Mouse (Mus musculus): ENCODE measurements around the gene Col6a3. TPM values are rescaled to one million over a fixed set of nuclear protein-coding genes. Genes with fewer than 3 reads are reported as not detected.

The Col6a3 gene
- total RNA-seq (2015; ENCODE audit: low replicate concordance) = not detected in 2 replicates
- 0.13 TPM in 1 of 2 replicates, not detected in the other for total RNA-seq (2017; ENCODE audit: low replicate concordance)

DNA sequence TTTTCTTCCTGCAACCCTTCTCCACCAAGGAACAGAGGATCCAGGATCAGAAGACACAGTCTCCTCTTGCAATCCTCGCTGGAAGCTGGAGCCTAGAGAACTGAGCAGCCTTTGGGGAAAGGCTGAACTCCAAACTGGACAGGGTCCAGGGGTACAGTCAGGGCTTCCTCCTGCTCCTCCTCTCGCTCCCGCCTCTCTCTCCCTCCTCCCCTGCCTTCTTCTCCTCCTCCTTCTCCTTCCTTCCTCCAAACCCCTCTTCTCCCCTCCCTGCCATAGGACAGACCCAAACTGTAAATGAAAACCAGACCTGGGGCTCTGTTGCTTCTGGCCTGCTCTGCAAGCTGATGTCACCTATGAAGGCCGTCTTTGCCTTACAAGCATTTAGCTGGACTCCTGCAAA lies at the start of gene Col6a3:
Col6a3 (minus strand) TSS at position 136 of the 400 bp plus-strand sequence.
- ATAC-seq (replicated peaks; ENCODE audit: low FRiP score, poor library complexity, severe bottlenecking) = no peak

DNA sequence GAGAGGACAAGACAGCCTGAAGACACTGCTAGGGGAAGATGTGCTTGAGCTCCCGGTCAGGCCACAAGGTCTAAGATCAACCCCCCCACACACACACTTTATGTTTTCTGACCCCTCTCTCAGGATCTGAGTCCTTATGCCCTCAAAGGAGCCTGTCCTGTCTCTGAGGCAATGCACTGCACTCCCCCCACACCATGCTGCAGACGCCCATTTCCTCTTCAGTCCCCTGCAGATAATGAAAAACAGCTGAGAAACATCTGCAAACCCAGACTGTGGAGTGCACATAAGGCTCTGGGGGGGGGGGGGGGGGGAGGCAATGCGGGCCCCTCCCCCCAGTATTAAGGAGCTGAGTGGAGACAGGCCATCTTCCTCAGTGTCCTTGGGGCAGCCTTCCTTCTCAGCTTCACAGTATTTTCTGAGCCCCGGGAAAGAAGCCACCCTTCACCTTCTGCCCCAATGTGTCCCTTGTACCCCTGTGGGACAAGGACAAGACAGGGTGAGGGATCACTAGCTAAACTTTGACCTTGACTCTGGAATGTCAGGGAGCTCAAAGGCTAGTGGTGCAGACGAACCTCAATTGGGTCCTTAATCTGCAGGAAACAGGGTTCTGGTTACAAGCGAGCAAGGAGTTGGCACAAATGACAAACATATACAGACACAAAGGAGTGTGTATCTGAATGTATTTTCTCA lies 42.1 kb upstream of the Col6a3 start:
- ATAC-seq (replicated peaks; ENCODE audit: low FRiP score, poor library complexity, severe bottlenecking) = no peak

DNA sequence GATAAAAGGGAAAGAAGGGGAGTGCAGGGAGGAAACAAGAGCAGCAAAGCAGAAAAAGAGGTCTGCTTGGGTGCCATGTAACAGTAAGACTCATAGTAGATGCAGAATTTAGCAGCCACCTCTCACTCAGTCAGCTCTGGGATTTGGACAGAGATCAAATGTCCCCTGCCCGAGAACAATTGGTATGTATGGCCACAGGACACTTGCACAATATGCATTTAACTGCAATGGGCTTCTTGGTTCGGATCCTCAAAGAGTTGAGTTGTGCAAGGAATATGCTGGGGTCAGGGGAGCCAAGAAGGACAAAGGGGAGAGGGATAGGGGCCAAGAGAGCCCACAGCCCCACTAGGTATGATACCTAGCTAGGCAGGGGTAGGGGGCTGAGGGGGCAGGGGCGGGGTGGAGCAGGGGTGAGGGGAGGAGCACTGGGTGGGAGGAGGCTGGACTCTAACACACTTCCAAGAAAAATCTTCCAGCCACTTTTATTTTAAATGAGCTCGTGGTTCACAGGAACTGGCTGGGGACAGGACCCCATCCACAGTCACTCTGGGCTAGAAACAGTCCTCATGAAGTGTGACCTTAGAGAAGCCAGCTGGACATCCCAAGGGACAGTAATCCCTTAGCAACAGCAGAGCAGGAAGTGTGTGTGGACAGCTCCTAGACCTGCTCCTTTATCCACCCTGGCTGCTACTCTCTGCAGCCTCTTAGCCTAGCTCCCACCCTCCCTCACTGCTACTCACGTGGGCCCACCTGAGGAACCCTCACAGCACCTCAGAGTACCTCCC lies 32.9 kb upstream of the Col6a3 start:
- ATAC-seq (replicated peaks; ENCODE audit: low FRiP score, poor library complexity, severe bottlenecking) = no peak

DNA sequence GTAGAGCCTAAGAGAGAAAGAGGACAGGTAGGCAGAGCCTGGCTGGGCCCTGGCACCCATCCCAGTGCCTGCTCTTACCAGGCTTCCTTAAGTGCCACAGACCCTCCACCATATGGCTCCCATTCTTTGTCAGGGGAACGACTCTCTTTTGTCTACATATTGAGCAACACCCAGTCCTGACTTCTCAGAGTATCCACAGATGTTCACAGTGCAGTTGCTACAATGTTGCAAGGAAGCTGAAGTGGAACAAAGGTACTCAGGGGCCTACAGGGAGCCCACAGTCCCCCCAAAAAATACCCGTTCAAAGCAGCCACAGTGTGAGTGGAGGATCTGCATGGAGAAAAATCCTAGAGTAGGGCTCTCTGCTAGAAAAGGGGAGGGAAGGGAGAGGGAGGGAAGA lies 32.2 kb upstream of the Col6a3 start:
- ATAC-seq (replicated peaks; ENCODE audit: low FRiP score, poor library complexity, severe bottlenecking) = no peak

DNA sequence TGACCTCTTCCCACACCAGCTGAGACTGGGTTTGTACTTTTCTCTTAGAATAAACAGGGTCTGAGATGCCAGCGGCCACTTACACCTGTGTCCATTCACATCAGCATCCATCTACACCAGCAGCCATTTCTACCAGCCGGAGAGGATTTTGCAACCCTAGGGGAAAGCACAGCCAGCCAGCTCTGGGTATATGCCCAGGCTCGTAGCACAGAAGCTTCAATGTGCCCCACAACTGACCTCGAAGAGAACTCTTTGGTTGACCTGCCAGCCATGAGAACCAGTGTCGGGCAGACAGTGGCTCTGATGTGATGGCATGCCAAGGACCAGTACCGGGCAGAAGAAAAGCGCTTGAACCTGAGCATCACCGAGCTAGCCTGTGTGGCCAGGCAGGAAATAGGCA lies 31.6 kb upstream of the Col6a3 start:
- no peak for ATAC-seq (replicated peaks; ENCODE audit: low FRiP score, poor library complexity, severe bottlenecking)

DNA sequence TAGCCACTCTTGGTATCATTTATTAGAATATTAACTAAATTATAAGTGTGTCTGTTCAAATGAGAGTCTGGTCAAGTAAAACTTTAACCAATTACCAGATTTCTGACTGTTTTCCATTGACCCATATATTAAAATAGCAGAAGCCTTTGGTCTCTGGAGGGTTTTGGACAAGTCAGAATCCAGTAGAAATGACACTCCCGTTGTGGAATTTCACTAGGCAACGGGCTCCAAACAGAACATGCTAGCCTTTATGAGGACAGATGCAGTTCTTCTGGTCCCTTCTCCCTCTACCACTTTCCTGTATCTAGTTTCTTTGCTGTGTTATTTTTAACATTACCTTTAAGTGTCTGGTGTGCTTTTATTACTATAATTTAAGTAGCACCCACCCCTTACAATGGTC lies 26.8 kb upstream of the Col6a3 start:
- ATAC-seq (replicated peaks; ENCODE audit: low FRiP score, poor library complexity, severe bottlenecking) = no peak

DNA sequence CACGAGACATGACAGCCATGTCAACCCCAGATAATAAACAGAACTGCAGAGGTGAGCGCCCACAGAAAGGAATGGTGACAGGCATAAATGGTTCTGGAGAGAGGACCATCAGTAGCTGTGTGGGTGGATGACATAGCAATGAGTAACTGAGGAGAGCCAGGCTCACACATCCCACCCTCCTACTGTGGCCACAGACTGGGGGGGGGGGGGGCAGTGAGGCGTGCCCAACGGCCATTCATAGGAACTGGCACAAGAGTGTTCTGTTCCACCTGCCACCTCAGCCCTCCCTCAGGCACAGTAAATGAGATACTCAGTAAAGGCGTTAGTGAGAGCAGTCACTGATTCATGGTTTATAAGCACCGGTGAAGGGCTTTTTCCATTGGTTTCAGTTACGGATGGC lies 23.0 kb upstream of the Col6a3 start:
- ATAC-seq (replicated peaks; ENCODE audit: low FRiP score, poor library complexity, severe bottlenecking) = no peak

DNA sequence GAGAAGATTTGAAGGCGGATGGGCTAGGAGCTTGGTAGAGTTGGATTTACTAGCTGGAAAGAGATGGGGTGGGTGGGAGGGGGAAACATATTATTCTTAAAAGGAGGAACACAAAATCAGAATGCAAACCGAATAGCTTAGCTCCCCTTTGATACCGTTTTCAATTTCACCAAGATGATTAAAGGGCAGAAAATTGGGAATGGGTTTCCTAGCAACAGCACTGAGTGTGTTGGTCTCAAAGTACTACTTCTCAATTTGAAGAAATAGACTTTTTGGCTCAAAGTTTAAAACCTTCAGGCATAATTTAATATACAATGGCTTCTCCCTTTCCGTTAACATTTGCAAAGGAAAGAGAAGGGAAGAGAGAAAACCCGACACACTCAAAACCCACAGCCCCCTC lies 12.1 kb upstream of the Col6a3 start:
- no peak for ATAC-seq (replicated peaks; ENCODE audit: low FRiP score, poor library complexity, severe bottlenecking)

DNA sequence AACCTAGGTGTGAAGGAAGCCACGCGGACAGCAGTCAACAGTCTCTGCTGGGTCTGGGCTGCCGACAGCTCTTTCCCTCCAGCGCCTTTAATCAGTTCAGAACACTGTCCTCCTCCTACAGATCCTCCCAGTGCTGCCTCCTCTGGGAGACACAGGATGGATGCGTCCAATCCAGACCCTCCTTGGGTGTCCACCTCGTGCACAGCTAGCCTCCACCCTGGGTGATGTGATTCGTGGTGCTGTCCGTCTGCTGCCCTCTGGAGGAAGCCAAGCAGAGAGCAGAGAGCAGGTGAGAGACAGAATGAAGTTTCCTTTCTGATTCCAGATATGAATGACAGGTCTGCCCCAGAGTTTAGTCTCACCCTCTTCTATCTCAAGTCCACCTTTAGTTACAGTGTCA lies 6.1 kb upstream of the Col6a3 start:
- no peak for ATAC-seq (replicated peaks; ENCODE audit: low FRiP score, poor library complexity, severe bottlenecking)

DNA sequence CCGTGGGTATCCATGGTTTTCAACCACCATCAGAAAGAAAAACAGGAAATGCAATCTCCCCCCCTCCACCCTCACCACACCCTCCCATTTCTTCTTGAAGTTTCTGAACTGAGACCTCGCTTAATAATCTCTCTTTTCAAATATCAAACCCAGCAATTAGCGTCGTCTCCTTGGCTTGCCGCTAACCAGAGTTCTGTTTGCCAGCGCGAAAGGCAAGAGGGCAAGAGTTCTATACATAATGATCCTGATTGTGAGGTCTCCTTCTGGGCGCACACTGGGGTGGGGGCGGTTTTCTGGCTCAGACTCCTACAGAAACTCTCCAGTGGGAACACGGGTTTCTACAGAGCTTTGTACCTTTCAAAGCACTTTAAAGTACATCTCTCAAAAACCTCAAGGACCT lies 1.4 kb upstream of the Col6a3 start:
- ATAC-seq (replicated peaks; ENCODE audit: low FRiP score, poor library complexity, severe bottlenecking) = no peak

DNA sequence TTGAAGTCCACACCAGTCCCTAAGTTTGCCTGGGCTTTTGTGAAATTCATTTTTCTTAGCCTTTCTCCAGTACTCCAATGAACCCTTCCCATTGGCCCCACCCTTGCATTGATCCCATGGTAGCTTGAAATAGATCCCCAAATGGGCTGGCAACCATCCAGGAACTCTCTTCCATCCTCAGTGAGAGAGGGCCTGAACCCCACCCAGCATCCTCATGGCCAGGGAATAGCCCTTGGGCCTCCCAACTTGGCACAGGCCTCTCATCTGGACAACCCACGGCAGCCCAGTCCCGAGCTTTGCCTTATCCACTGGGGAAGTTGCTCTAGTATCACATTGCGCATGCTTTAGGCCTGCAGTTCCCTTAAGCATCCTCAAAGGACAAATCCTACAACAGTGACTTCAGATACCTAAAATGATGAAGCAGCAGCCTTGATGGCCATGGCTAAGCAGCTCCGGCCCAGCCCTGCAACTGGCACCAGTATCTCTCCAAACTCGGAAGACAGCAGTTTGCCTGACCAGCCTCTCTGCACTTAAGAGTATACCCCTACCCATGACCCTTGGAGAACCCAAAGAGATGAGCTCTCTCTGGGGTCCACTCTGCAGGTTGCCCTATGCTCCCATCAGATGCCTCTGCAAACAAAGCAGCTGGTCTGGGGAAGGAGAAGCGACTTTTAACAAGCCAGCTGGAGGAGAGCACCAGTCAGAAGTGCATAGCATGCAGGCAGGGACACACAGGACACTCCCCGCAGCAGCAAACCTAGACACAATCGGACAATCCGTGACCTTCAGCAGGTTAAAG lies 783 bp downstream of the Col6a3 start:
- ATAC-seq (replicated peaks; ENCODE audit: low FRiP score, poor library complexity, severe bottlenecking) = no peak

DNA sequence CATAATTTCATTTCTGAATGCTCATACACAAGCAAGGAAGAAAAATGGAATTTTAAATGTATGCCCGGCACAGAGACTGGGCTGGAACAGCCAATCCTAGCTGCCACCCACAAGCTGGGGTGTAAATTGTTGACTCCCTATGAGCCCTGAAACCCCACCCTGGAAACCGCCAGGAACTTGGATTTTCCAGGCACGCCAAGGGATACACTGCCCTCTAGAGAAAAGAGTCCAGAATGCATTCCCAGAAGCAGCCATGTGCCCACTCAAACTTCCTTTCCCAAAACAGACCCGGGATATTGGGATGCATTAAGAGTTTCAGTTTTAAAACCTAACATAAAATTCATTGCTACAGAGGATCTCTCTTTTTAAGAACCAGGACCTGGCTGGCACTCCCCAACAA lies 3.5 kb downstream of the Col6a3 start:
- ATAC-seq (replicated peaks; ENCODE audit: low FRiP score, poor library complexity, severe bottlenecking) = no peak

DNA sequence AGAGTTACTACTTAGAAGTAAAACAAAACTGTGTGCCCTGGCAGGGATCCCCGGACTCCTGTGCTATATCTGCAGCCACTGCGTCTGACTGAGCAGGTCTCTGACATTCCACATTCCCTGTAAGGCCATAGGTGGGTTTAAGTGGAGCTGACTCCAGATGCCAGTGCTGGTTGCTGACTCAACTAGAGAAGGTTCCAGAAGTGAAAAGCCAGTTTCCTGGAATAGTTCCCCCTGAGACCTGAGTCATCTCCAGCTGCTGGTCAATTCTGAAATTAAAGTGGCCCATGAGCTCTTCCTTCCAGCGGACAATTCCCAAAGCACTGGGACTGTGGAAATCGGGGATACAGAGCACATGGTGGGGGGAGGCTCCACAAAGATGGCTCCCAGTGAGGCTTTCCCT lies 5.1 kb downstream of the Col6a3 start:
- no peak for ATAC-seq (replicated peaks; ENCODE audit: low FRiP score, poor library complexity, severe bottlenecking)

DNA sequence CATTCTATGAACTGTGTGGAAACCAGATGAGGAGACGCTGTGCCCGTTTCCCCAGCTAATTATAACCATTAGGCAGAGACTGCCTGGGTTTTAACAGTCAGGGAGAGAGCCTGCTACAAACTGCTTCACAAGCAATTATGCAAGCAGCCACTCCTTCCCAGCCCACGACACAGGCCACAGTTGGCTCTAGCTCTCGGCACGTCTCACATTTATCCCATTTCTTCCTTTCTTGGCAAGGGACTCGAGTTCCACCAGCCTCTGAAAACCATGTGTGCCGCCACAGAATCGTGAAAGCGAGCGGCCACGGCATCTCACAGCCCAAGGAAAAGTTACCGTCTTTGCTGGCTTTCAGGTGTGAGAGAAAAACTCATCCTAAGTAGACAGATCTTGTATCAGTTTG lies 5.5 kb downstream of the Col6a3 start:
- ATAC-seq (replicated peaks; ENCODE audit: low FRiP score, poor library complexity, severe bottlenecking) = no peak

DNA sequence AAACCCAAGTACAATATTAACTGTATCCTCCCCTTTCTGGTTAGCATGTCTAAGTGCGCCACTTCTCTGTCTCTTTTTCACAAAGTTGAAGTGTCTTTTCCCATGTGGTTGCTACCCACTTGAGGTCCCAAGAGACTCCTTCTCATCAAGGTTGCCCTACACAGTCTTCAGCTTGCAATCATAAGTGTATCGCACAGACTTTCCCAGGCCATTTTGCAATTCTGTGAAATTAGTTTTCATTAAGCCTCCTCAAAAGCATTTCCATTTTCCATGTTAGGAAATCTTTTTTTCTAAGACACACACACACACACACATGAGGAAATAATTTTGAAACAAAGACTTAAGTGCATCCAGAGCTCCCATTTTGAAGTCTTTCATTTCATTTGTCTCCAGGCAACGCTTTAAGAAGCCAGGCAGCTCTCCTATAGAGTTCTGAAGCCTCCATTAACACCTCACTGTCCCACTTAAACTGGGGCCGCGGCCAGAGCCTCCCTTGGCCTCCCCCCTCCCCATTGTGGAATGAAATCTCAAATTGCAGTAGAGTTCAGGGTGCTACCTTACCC lies 7.5 kb downstream of the Col6a3 start:
- ATAC-seq (replicated peaks; ENCODE audit: low FRiP score, poor library complexity, severe bottlenecking) = no peak

DNA sequence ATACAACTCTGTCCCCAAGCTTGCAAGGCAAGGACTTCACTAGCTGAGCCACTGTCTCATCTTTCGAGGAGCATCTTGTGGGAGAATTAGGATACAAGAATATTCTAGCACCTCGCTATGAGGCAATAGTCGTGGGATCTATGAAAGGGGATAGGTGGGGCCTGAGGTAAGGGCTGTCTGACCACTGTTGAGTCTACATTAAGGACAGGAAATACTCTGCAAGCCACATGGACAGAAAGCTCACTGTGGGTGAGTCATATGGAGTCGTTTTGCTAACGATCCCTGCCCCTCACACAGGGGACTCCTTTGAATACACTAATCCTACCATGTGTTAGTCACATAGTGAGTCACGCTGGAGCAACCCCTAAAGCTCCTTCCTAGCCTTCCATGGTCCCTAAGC lies 9.1 kb downstream of the Col6a3 start:
- ATAC-seq (replicated peaks; ENCODE audit: low FRiP score, poor library complexity, severe bottlenecking) = no peak

DNA sequence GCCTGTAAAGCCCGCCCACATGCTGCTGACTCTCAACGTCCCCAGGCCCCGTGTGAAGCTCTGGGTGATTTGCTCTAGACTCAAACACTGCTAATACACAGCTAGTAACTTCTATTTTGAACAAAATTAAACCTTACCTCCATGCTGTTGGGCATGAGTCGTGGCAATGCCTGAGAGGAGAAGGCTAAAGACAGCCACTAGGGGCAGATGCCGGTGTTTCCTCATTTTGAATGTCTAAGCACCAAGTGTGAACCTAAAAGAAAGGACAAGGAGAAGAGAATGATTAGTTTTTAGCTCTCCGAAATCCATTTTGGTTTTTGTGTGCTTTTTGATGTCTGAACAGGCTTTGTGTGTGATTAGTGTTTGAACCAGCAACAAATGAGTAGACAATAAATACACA lies 13.8 kb downstream of the Col6a3 start:
- no peak for ATAC-seq (replicated peaks; ENCODE audit: low FRiP score, poor library complexity, severe bottlenecking)

DNA sequence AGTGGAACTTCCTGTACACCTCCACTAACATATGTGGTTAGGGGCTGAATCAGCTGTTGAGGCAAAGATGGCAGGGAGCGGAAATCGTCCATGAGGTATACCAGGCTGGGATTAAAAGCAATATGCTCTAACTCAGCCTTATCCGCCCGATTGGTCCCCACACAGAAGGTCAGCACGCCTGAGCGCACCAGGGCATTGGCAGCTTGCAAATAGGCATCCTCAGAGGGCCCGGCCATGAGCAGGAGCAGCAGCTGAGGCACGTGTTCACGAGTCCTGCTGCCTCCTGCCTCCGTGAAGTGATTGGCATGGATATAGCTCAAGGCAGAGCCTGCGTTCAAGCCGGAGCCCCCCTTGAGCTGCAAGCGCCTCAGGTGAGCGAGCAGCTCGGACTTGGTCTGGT lies 30.5 kb downstream of the Col6a3 start:
- ATAC-seq (replicated peaks; ENCODE audit: low FRiP score, poor library complexity, severe bottlenecking) = no peak

DNA sequence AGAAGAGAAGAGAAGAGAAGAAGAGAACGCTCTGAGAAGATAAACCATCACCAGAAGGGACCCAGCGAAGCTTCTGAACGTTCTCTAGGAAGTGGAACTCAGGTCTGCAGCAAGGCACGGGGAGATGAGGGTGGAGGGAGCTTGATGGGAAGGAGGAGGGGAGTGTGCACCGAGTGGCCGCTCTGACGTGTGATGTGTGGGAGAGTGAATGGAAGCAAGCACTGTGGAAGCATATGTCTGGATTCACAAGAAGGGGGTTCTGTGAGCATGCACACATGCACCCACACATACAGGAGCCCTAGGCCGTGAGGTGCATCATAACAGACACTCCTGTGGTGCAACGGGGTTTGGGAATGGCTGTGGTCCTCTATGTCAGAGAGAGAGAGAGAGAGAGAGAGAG lies 34.8 kb downstream of the Col6a3 start:
- ATAC-seq (replicated peaks; ENCODE audit: low FRiP score, poor library complexity, severe bottlenecking) = no peak

DNA sequence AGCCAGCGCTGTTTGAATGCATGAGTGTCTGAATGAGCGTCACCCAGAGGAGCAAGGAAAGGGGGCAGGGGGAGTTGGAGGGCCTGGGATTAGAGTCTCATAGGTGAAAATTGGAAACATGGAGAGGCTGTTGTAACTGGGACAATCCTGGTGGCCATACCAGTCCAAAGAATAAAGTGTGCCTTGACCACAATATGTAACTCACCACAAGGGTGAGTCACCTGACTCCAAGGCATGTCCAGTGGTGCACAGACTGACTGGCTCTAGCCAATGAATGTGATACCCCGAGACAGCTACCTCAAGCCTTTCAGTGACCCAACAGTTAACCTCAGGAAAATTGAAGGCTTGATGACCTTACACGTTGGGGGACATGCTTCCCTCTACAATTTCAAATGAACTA lies 40.7 kb downstream of the Col6a3 start:
- ATAC-seq (replicated peaks; ENCODE audit: low FRiP score, poor library complexity, severe bottlenecking) = no peak

All from erythroid progenitor cell, adult 5-6 weeks (primary cell).